Mouse (Mus musculus) lung, embryonic 16.5 days (tissue): ENCODE measurements at regions not wholly inside any gene's neighbourhood (a gene's known extent, or its start where the extent isn't known, plus 50 kb on each side); places are given as distances from the start of the nearest gene placed in this dataset.

Experiments
- ATAC-seq: fragments of 200-750 bp; cut with Nextera tagmentation; 2 replicates; pipeline ENCODE4 v1.8.0; 2017; ENCODE audit warnings: low read depth, mild to moderate bottlenecking, moderate library complexity
- H3K27ac ChIP-seq: fragments of 300-500 bp; sonication (generic); 2 replicates; pipeline ENCODE4 v1.5.1; 2014; ENCODE audit warnings: mild to moderate bottlenecking, control low read depth, low read length
- H3K27me3 ChIP-seq: fragments of 300-500 bp; sonication (generic); 2 replicates; pipeline ENCODE4 v1.6.1; 2014; ENCODE audit warnings: low read depth, low read length, mixed read lengths; ENCODE audit not compliant: control insufficient read depth, insufficient read depth
- H3K36me3 ChIP-seq: fragments of 300-500 bp; sonication (generic); 2 replicates; pipeline ENCODE4 v1.6.1; 2014; ENCODE audit warnings: low read length; ENCODE audit not compliant: control insufficient read depth, insufficient read depth
- H3K4me1 ChIP-seq: fragments of 300-500 bp; sonication (generic); replicated peaks from 2 replicates; pipeline ENCODE4 v1.6.1; 2014; ENCODE audit warnings: low read length, mixed read lengths; ENCODE audit not compliant: control insufficient read depth, insufficient read depth
- H3K4me2 ChIP-seq: fragments of 300-500 bp; sonication (generic); 2 replicates; pipeline ENCODE4 v1.6.1; 2014; ENCODE audit warnings: low read depth, low read length, control low read depth
- H3K4me3 ChIP-seq: fragments of 300-500 bp; sonication (generic); 2 replicates; pipeline ENCODE4 v1.5.1; 2014; ENCODE audit warnings: mild to moderate bottlenecking, low read length, control low read depth
- H3K9ac ChIP-seq: fragments of 300-500 bp; sonication (generic); 2 replicates; pipeline ENCODE4 v1.6.1; 2014; ENCODE audit warnings: low read length, control low read depth
- H3K9me3 ChIP-seq: fragments of 300-500 bp; sonication (generic); 2 replicates; pipeline ENCODE4 v1.6.1; 2016; ENCODE audit warnings: low read length; ENCODE audit not compliant: control insufficient read depth
- WGBS: fragments of 180-500 bp; shearing (Covaris S2); extraction: QIAGEN DNeasy Blood & Tissue Kit; methylation state at CpG from one replicate; pipeline ENCODE4 v1.1.7; 2014; 5-methylcytosine and 5-hydroxymethylcytosine counted together

- ATAC-seq = no peak
- WGBS = 71% methylated on average over 5 of the region's 5 CpGs
- no peak overlapping the region for H3K9ac ChIP-seq
These were observed 51.9 kb upstream of the Slco4a1 start for GRCm38 (mm10) chr2:180404168-180404567.

GRCm38 (mm10) chr2:180403621-180404020 lies 52.4 kb upstream of the Slco4a1 start:
- no peak overlapping the region for H3K9ac ChIP-seq
- H3K4me3 ChIP-seq = no peak overlapping the region
- H3K27ac ChIP-seq = no peak overlapping the region
- no peaks in the 10 kb centered on the region for H3K4me1 ChIP-seq
- H3K9me3 ChIP-seq = no peaks in the 10 kb centered on the region
- no peaks in the 10 kb centered on the region for H3K27me3 ChIP-seq
- no peak for ATAC-seq
- H3K4me2 ChIP-seq = no peak overlapping the region
- 63% methylated on average over 8 of the region's 8 CpGs for WGBS
- H3K36me3 ChIP-seq = no peaks in the 10 kb centered on the region

More at GRCm38 (mm10) chr2:180404168-180404567, 51.9 kb upstream of the Slco4a1 start:
- Histone ChIP-seq H3K9me3 (no peaks in the 10 kb centered on the region), H3K4me2 (no peak overlapping the region), H3K27ac (no peak overlapping the region), H3K4me1 (no peaks in the 10 kb centered on the region), H3K36me3 (no peaks in the 10 kb centered on the region), H3K4me3 (no peak overlapping the region), H3K27me3 (no peaks in the 10 kb centered on the region)

- no peak overlapping the region for H3K4me2 ChIP-seq
- no peaks in the 10 kb centered on the region for H3K4me1 ChIP-seq
- no peak overlapping the region for H3K4me3 ChIP-seq
- no peak for ATAC-seq
- 77% methylated on average over 9 of the region's 9 CpGs for WGBS
- no peak overlapping the region for H3K9ac ChIP-seq
- no peak overlapping the region for H3K27ac ChIP-seq
- H3K27me3 ChIP-seq = no peaks in the 10 kb centered on the region
- H3K9me3 ChIP-seq = no peaks in the 10 kb centered on the region
- H3K36me3 ChIP-seq = no peaks in the 10 kb centered on the region
These were observed 53.1 kb upstream of the Slco4a1 start for GRCm38 (mm10) chr2:180402851-180403459.

GRCm38 (mm10) chr2:180402433-180402832 lies 53.6 kb upstream of the Slco4a1 start:
- H3K9me3 ChIP-seq = no peaks in the 10 kb centered on the region
- no peak overlapping the region for H3K4me2 ChIP-seq
- no peak for ATAC-seq
- H3K4me1 ChIP-seq = no peaks in the 10 kb centered on the region
- no peak overlapping the region for H3K27ac ChIP-seq
- H3K4me3 ChIP-seq = no peak overlapping the region
- 80% methylated on average over 4 of the region's 4 CpGs for WGBS
- H3K9ac ChIP-seq = no peak overlapping the region
- H3K36me3 ChIP-seq = no peaks in the 10 kb centered on the region
- H3K27me3 ChIP-seq = no peaks in the 10 kb centered on the region

GRCm38 (mm10) chr2:180401409-180402391 lies 54.3 kb upstream of the Slco4a1 start:
- ATAC-seq = no peak
- Histone ChIP-seq H3K9ac (no peak overlapping the region), H3K4me1 (no peaks in the 10 kb centered on the region), H3K27ac (no peak overlapping the region), H3K36me3 (no peaks in the 10 kb centered on the region), H3K4me2 (no peak overlapping the region), H3K9me3 (no peaks in the 10 kb centered on the region), H3K4me3 (no peak overlapping the region), H3K27me3 (no peaks in the 10 kb centered on the region)
- 76% methylated on average over 8 of the region's 8 CpGs for WGBS

- no peaks in the 10 kb centered on the region for H3K9me3 ChIP-seq
- H3K9ac ChIP-seq = no peak overlapping the region
- no peaks in the 10 kb centered on the region for H3K4me1 ChIP-seq
- no peak overlapping the region for H3K27ac ChIP-seq
- no peak overlapping the region for H3K4me3 ChIP-seq
- no peaks in the 10 kb centered on the region for H3K27me3 ChIP-seq
- ATAC-seq = no peak
- WGBS = 87% methylated on average over 5 of the region's 5 CpGs
- no peaks in the 10 kb centered on the region for H3K36me3 ChIP-seq
- no peak overlapping the region for H3K4me2 ChIP-seq
These were observed 55.5 kb upstream of the Slco4a1 start for GRCm38 (mm10) chr2:180400514-180401019.

- Histone ChIP-seq H3K9me3 (no peaks in the 10 kb centered on the region), H3K4me3 (no peak overlapping the region), H3K9ac (no peak overlapping the region), H3K27me3 (no peaks in the 10 kb centered on the region), H3K36me3 (no peaks in the 10 kb centered on the region), H3K27ac (no peak overlapping the region), H3K4me1 (no peaks in the 10 kb centered on the region), H3K4me2 (no peak overlapping the region)
- WGBS = 51% methylated on average over 8 of the region's 8 CpGs
- peak; percentile 83 for ATAC-seq
These were observed 56.2 kb upstream of the Slco4a1 start for GRCm38 (mm10) chr2:180399651-180400513.

GRCm38 (mm10) chr2:180398851-180399447 lies 57.1 kb upstream of the Slco4a1 start:
- Histone ChIP-seq H3K36me3 (no peaks in the 10 kb centered on the region), H3K27ac (no peak overlapping the region), H3K4me3 (no peak overlapping the region), H3K9me3 (no peaks in the 10 kb centered on the region), H3K27me3 (no peaks in the 10 kb centered on the region), H3K4me1 (no peaks in the 10 kb centered on the region), H3K9ac (no peak overlapping the region), H3K4me2 (no peak overlapping the region)
- 0 out of 2 replicates have a peak, but pooled peaks have one; percentile 5 for ATAC-seq
- 76% methylated on average over 6 of the region's 6 CpGs for WGBS
